Comparison of ENCODE assay signal across 8 mouse cellular contexts in the genomic region with DNA sequence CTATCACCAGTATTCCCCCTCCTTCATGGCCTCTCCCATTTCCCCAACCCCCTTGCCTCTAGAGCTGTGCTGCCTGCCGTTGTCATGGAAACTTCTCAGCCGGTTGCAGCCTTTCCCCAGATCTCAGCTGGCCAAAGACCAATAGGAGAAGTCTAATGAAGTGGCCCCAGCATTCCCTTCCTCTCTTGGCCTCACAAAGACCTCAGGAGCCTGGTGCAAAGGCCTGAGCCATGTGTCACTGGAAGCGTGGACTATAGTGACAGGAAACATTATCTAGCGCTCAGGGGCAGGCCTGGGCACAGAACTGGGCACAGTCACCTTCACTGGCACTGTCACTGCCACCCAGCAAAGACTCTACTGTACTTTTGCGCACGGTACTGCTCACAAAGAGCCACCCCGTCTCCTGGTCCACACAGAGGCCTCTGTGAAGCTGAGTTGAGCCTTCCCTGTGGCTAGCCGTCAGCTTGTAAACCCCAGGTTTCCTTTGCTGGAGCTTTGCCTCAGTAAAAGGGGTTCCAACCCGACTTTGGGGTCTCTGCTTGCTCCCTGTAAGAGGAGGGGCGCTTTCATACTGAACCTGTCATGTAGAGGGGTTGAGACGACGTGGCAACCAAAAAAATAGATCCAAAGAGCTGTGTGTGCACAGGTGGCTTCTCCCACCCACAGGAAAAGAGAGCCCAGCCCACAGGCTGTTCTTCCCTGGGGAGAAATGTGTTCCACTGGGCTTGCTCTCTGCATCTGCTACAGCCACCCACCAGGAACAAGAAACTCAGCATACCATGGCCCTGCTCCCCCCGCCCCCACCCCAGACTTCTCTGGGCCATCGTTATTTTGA.
A peak's percentile ranks its signal among the peaks of the same experiment; 100 is the strongest.
DNase-seq lines count a peak whose midpoint lies in the region; ATAC-seq lines count a peak whose summit lies in the region.

No protein-coding gene starts in this region.

- no peak overlapping the region for H3K9ac ChIP-seq in hindbrain, embryonic 14.5 days
- H3K9ac ChIP-seq in limb, embryonic 13.5 days, result no peak overlapping the region

- H3K4me2 ChIP-seq in hindbrain, embryonic 14.5 days (replicated peaks), result no peak overlapping the region; the same call in 1 of the 2 replicates
- 0 out of 2 replicates have a peak overlapping the region, but pooled peaks have one; percentile 12 for H3K4me2 ChIP-seq in limb, embryonic 13.5 days (replicated peaks)

- ATAC-seq in hindbrain, embryonic 14.5 days (ENCODE audit: low FRiP score), result peak; percentile 86
- peak; percentile 83 for ATAC-seq in limb, embryonic 13.5 days (ENCODE audit: low FRiP score, low read depth)
- ATAC-seq in activated CD4-positive, CD25-positive, alpha-beta regulatory T cell, adult 4 months, result no peak
- no peak for ATAC-seq in megakaryocyte progenitor cell, adult 5-6 weeks (replicated peaks; ENCODE audit: poor library complexity)

- no peak overlapping the region for H3K4me3 ChIP-seq in hindbrain, embryonic 14.5 days (replicated peaks; ENCODE audit: low read length)
- H3K4me3 ChIP-seq in limb, embryonic 13.5 days, result no peak overlapping the region

- no peaks in the 10 kb centered on the region for H3K9me3 ChIP-seq in hindbrain, embryonic 14.5 days (ENCODE audit: control insufficient read depth, low read length)
- H3K9me3 ChIP-seq in limb, embryonic 13.5 days, result no peaks in the 10 kb centered on the region

- no peaks in the 10 kb centered on the region for H3K36me3 ChIP-seq in hindbrain, embryonic 14.5 days (replicated peaks; ENCODE audit: control insufficient read depth, insufficient read depth)
- H3K36me3 ChIP-seq in limb, embryonic 13.5 days, result no peaks in the 10 kb centered on the region

- H3K27ac ChIP-seq in hindbrain, embryonic 14.5 days, result peak overlapping the region; percentile 75
- H3K27ac ChIP-seq in limb, embryonic 13.5 days, result no peak overlapping the region

- peak; percentile 40 for DNase-seq in Muller cell, postnatal 12 days (ENCODE audit: inconsistent ontology term)
- DNase-seq in embryo, embryonic 10.5 days (ENCODE audit: low spot score), result peak; percentile 84
- DNase-seq in hindbrain, embryonic 14.5 days (ENCODE audit: low spot score), result peak; percentile 73
- DNase-seq in right cerebral cortex, postnatal 36 days (ENCODE audit: low spot score in 2 of 2), result peak; percentile 61 to 70
- DNase-seq in kidney, postnatal 10 days, result no peak

- H3K4me1 ChIP-seq in hindbrain, embryonic 14.5 days (replicated peaks; ENCODE audit: control insufficient read depth, insufficient read depth, low read length), result peaks cover 18% of the 10 kb centered on the region
- H3K4me1 ChIP-seq in limb, embryonic 13.5 days, result peaks cover 36% of the 10 kb centered on the region

- H3K27me3 ChIP-seq in hindbrain, embryonic 14.5 days (ENCODE audit: control insufficient read depth, insufficient read depth, low read length), result no peaks in the 10 kb centered on the region
- H3K27me3 ChIP-seq in limb, embryonic 13.5 days, result no peaks in the 10 kb centered on the region

- 40% methylated on average over 14 of the region's 14 CpGs for WGBS in hindbrain, embryonic 14.5 days
- 32% methylated on average over 14 of the region's 14 CpGs for WGBS in limb, embryonic 13.5 days

Comparison
In these comparisons a context has a peak if more than half of its experiments do, and no peak if none do; other contexts are left out.
1. ATAC-seq: peak in hindbrain, embryonic 14.5 days (single experiment) and limb, embryonic 13.5 days (single experiment); none in activated CD4-positive, CD25-positive, alpha-beta regulatory T cell, adult 4 months (single experiment) and megakaryocyte progenitor cell, adult 5-6 weeks (single experiment).